Mouse (Mus musculus) embryonic facial prominence, embryonic 15.5 days (tissue): ENCODE measurements around the gene Noc3l. TPM values are rescaled to one million over a fixed set of nuclear protein-coding genes. Genes with fewer than 3 reads are reported as not detected.

ENCODE experiments used
- ATAC-seq: fragments of 200-750 bp; cut with Nextera tagmentation; 2 replicates; pipeline ENCODE4 v1.8.0; 2017; ENCODE audit warnings: low read depth, moderate TSS enrichment; ENCODE audit not compliant: insufficient number of reproducible peaks, low FRiP score, low TSS enrichment
- H3K27ac ChIP-seq: fragments of 300-500 bp; sonication (generic); replicated peaks from 2 replicates; pipeline ENCODE4 v1.5.1; 2015; ENCODE audit warnings: mild to moderate bottlenecking, inconsistent platforms
- H3K27me3 ChIP-seq: fragments of 300-500 bp; sonication (generic); 2 replicates; pipeline ENCODE4 v1.6.1; 2015; ENCODE audit warnings: inconsistent platforms
- H3K36me3 ChIP-seq: fragments of 300-500 bp; sonication (generic); 2 replicates; pipeline ENCODE4 v1.6.1; 2015; ENCODE audit warnings: mild to moderate bottlenecking, inconsistent platforms
- H3K4me1 ChIP-seq: fragments of 300-500 bp; sonication (generic); 2 replicates; pipeline ENCODE4 v1.6.1; 2015; ENCODE audit warnings: inconsistent platforms
- H3K4me2 ChIP-seq: fragments of 300-500 bp; sonication (generic); replicated peaks from 2 replicates; pipeline ENCODE4 v1.6.1; 2015; ENCODE audit warnings: mild to moderate bottlenecking, inconsistent platforms
- H3K4me3 ChIP-seq: fragments of 300-500 bp; sonication (generic); replicated peaks from 2 replicates; pipeline ENCODE4 v1.5.1; 2015; ENCODE audit warnings: mild to moderate bottlenecking, inconsistent platforms
- H3K9ac ChIP-seq: fragments of 300-500 bp; sonication (generic); 2 replicates; pipeline ENCODE4 v1.6.1; 2015; ENCODE audit warnings: inconsistent platforms
- H3K9me3 ChIP-seq: fragments of 300-500 bp; sonication (generic); replicated peaks from 2 replicates; pipeline ENCODE4 v1.6.1; 2016; ENCODE audit warnings: inconsistent platforms
- WGBS: fragments of 180-500 bp; shearing (Covaris S2); methylation state at CpG from one replicate; pipeline ENCODE4 v1.1.7; 2015; 5-methylcytosine and 5-hydroxymethylcytosine counted together
- polyA plus RNA-seq: library from polyadenylated mRNA; unstranded; fragments of >200 nt; fragmentation: Nextera tagmentation; extraction: Ambion mirVana; gene quantifications from 2 replicates; pipeline ENCODE4 v1.2.1, GENCODE M21; 2015

The Noc3l gene
- polyA plus RNA-seq, 1 experiment from 2014 or later: 6.1 TPM

DNA sequence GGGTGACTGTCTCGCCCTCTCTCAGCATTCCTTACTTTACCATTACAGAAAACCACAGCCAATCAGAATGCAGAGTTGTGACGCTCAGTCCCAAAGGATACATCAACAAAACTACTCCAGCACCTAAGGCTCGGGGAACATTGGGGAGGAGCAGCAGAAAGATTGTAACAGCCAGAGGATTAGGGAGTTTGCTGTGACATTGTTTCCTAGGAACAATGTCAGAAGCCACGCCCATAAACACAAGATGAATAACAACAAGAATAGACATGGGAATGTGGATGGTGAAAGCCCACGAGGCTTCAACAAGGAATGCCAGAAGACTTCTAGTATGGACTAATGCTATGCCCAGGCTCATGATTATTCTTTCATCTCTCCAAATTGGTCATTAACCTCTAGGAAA is 61.0 kb downstream of the Noc3l start:
- Histone ChIP-seq H3K36me3 (no peaks in the 10 kb centered on the region), H3K27ac (peak overlapping the region; percentile 44; the same call in 1 of the 2 replicates), H3K4me2 (no peak overlapping the region), H3K4me1 (peaks cover 4% of the 10 kb centered on the region; the same call in 1 of the 2 replicates), H3K4me3 (no peak overlapping the region), H3K9ac (no peak overlapping the region), H3K27me3 (no peaks in the 10 kb centered on the region), H3K9me3 (no peaks in the 10 kb centered on the region)
- no peak for ATAC-seq
- 52% methylated on average over 5 of the region's 5 CpGs for WGBS

DNA sequence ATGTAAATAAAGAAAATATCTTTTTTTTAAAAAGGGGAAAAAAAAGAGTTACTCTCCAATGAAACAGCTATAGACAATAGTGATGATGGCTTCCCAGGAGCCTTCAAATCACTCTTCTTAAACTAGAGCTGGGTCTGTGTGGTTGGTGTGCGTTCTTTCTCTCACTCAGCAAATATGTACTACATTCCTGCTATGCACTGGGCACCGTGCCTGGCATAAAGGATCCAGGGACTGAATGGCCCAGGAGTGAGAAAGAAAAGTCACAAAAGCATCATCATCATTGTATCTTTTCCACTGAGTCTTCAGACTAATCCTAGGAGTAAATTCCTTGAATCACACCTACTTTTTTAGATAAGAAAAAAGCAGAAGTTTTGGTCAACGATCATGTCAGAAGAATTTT is 61.9 kb downstream of the Noc3l start:
- ATAC-seq: no peak
- Histone ChIP-seq H3K4me1 (peaks cover 4% of the 10 kb centered on the region; the same call in 1 of the 2 replicates), H3K4me3 (no peak overlapping the region), H3K27me3 (no peaks in the 10 kb centered on the region), H3K9me3 (no peaks in the 10 kb centered on the region), H3K36me3 (no peaks in the 10 kb centered on the region), H3K9ac (no peak overlapping the region), H3K4me2 (no peak overlapping the region), H3K27ac (no peak overlapping the region)
- whole genome bisulfite sequencing: 72% methylated on average over 3 of the region's 3 CpGs

DNA sequence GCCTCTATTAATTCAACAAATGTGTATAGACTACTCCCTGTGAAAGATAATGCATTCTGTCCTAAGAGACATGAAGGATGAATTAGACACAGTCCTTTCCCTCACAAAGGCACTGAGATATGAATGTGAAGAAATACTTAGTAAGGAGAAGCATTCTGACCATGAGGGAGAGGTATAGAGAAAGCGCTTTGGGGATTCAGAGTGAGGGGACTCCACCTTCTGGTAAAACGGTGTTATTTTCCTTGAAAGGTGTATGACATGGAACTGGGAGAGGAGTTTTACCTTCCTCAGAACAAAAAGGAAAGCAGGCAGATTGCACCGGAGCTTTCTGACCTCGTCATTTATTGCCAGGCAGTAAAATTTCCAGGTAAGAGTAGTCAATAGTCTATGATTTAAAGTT is 68.8 kb downstream of the Noc3l start:
- H3K4me2 ChIP-seq: no peak overlapping the region
- no peak overlapping the region for H3K4me3 ChIP-seq
- no peaks in the 10 kb centered on the region for H3K36me3 ChIP-seq
- no peak for ATAC-seq
- WGBS: 52% methylated on average over 4 of the region's 4 CpGs
- 0 out of 2 replicates have a peak, but pooled peaks cover 3% of the 10 kb centered on the region for H3K4me1 ChIP-seq
- H3K9me3 ChIP-seq: no peaks in the 10 kb centered on the region
- no peaks in the 10 kb centered on the region for H3K27me3 ChIP-seq
- H3K27ac ChIP-seq: no peak overlapping the region
- no peak overlapping the region for H3K9ac ChIP-seq

DNA sequence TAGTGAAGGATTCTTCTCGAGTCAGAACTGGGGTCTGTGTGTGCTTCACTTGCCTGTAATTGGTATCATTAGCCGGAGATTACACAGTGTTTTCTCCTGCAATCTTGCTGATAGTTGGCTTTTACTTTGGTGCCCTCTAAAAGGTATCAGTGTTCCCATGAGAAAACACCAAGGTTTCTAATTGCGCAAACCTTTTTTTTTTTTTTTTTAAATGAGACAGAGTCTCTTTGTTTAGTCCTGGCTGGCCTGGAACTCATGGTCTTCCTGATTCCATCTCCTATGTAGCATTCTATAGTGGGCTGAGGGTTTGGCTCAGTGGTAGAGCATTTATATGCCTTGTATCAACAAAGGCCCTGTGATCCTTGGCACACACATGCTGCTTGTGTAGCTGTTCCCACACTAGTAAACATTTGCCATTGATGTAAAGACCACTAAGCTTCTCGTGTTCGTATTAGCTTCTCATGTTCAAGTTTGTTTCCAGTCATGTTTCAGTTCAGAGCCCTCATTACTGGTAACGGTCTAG is 72.5 kb downstream of the Noc3l start:
- 41% methylated on average over 6 of the region's 6 CpGs for WGBS
- H3K4me2 ChIP-seq: no peak overlapping the region
- no peaks in the 10 kb centered on the region for H3K27me3 ChIP-seq
- H3K4me1 ChIP-seq: 0 out of 2 replicates have a peak, but pooled peaks cover 3% of the 10 kb centered on the region
- H3K9me3 ChIP-seq: no peaks in the 10 kb centered on the region
- H3K9ac ChIP-seq: no peak overlapping the region
- no peak for ATAC-seq
- no peak overlapping the region for H3K4me3 ChIP-seq
- no peak overlapping the region for H3K27ac ChIP-seq
- no peaks in the 10 kb centered on the region for H3K36me3 ChIP-seq

DNA sequence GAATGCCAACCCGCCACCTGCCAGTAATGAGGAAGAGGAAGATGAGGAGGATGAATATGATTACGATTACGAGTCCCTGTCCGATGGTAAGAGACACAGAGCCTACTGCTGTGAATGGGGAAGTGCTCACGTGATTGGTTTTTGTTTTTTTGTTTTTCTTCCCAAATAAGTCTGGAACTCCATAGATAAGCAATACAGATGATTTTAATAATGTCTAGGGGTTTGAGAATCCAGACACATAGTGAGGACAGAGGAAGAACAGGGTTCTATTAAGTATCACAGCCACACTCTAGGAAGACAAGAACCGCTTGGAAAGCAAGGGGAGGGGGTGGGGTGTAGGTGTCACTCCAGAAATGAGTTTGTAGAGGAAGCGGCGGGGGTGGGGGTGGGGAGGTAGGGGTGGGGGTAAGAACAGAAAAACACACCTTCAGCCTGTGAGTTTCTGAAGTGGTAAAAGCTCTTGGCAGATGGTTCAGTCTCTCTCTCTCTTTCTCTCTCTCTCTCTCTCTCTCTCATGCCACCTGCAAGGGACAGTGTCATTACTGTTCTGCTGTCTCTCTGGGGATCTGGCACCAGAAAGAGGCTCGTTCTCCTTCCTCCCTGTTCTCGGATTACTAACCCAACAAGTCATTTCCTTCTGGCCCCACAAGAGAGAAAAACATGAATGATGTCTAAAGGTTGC is 73.1 kb downstream of the Noc3l start:
- Histone ChIP-seq H3K36me3 (no peaks in the 10 kb centered on the region), H3K4me2 (no peak overlapping the region), H3K4me1 (0 out of 2 replicates have a peak, but pooled peaks cover 3% of the 10 kb centered on the region), H3K27ac (no peak overlapping the region), H3K27me3 (no peaks in the 10 kb centered on the region), H3K4me3 (no peak overlapping the region), H3K9ac (no peak overlapping the region), H3K9me3 (no peaks in the 10 kb centered on the region)
- ATAC-seq: no peak
- 47% methylated on average over 10 of the region's 10 CpGs for WGBS

DNA sequence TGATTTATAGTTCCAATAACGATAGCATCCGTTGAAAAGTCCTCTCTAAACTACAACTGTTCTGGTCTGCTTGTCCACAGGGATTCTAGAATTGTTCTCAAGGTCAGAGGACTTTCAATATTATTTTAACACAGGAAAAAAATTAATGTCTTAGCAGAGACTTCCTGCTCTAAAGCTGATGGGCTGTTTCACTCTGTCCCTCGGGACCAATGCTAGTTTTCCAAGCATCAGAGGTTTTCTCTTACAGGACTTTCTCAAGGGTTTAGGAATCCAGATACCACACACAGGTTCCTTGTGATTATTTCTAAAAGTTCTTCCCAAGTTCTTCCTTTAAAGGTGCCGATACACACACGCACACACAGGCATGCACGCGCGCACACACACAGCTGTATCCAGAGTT is 74.5 kb downstream of the Noc3l start:
- 57% methylated on average over 8 of the region's 8 CpGs for WGBS
- ATAC-seq: no peak
- Histone ChIP-seq H3K27ac (no peak overlapping the region), H3K27me3 (no peaks in the 10 kb centered on the region), H3K36me3 (no peaks in the 10 kb centered on the region), H3K4me2 (no peak overlapping the region), H3K9ac (no peak overlapping the region), H3K4me3 (no peak overlapping the region), H3K9me3 (no peaks in the 10 kb centered on the region), H3K4me1 (0 out of 2 replicates have a peak, but pooled peaks cover 3% of the 10 kb centered on the region)

Other genes with a start within 250 kb of the Noc3l start
- gene Tbc1d12, start 17.3 kb upstream of the Noc3l start, polyA plus RNA-seq: 2.8 and 3.6 TPM in 2 replicates
- gene Hells, start 111.7 kb upstream of the Noc3l start, polyA plus RNA-seq: 35.3 and 37.6 TPM in 2 replicates
- gene Cyp2c55, start 187.8 kb upstream of the Noc3l start, polyA plus RNA-seq: not detected in 2 replicates
- not detected in 2 replicates for gene Cyp2c65, start 241.8 kb upstream of the Noc3l start, polyA plus RNA-seq